Mouse (Mus musculus): ENCODE results near the gene Nkx2-1.

GRCm38 (mm10) chr12:56522191-56522590 lies 14.5 kb downstream of the Nkx2-1 start:
- TF ChIP-seq POLR2A (IDR thresholded peaks at IDR 0.05; ENCODE audit: low read depth, low read length) (no peak), CTCF (conservative IDR thresholded peaks at IDR 0.05; ENCODE audit: insufficient read depth, insufficient read length, low read depth, low read length) (no peak)

Data from kidney, adult 2 months (tissue).